Mouse (Mus musculus) layer of hippocampus, adult 11-12 months (tissue): ENCODE results near the gene Gal3st2b.
"Not testable (repeated sequence)": the region's sequence is repeated elsewhere in the genome, so short reads cannot be mapped to it uniquely, and the experiment has no call there.

Source experiments
- DNase-seq: peaks from one replicate; pipeline ENCODE4 v3.0.0; 2022; ENCODE audit warnings: low spot score

The Gal3st2b gene

DNA sequence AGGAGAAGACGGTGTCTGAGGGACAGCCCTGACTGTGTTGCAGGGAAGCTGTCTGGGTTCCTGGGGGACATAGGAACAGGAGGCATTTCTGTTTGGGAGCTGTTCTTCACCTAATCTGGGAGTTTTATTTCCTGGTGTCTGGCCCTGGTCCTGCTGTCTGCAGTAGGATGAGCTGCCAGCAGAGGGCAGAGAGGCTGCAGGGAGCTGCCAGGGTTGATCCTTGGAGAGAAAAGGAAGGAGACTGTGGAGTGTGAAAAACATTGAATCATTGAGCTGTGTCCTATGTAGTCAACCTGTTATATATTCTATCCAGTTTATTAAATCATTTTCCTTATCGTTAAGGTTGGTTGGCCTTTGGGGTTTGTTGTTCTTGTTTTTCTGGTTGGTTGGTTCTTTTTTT is 62.8 kb downstream of the Gal3st2b start:
- DNase-seq, result not testable (repeated sequence)

DNA sequence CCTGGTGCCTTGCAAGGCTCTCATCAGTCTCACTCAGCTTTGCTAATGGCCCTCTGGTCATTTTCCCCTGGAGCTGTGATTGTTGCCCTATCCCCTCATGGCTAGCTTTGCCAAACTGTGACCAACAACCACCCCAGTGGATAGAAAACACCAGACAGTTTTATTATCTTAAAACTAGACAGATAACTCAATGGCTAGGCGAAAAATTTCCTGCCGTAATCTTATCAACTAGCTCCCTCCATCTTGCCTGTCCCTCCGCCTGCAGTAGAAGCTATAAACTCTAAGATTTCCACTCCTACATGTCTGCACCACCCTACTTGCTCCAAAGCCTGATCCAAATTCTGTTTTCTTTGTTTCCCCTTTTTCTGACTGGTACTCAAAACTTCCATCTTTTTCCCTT is 68.1 kb downstream of the Gal3st2b start:
- DNase-seq, result no peak

DNA sequence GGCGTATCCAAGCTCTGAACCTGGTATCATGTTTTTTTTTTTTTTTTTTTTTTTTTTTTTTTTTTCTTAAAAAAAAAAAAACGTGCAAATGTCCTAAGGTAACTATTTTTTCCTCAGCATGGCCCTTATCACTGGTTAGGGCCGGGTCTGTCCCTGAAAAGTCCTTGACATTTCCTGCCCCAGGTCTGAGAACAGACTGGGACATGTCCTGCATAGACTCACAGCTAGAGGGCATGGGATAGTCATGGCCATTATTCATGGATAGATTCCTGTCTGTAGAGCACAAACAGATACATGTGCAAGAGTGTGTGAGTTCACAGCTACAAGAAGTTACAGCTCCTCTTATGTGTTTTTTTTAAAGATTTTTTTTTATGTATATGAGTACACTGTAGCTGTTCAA is 70.7 kb downstream of the Gal3st2b start:
- DNase-seq, result no peak

DNA sequence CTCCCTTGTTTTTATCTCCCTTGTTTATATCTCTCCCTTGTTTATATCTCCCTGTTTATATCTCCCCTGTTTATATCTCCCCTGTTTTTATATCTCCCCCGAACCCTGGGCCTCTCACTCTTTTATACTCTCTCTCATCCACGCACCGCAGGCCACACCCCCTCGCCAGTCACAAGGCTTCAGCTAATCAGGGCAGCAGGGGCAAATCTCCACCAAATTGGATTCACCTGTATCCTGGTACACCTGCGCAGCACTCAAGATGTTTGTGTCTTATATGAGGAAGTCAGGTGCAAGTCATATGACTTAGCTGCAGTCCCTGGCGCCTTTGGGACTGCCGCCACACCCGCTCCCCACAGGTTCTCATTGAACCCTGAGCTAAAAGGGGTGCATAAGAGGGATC is 72.1 kb downstream of the Gal3st2b start, which contains the start of gene Gal3st2c:
Gene Gal3st2c, plus strand, starts transcription at position 301 of the 400 bp plus-strand sequence.
- DNase-seq, result not testable (repeated sequence)

DNA sequence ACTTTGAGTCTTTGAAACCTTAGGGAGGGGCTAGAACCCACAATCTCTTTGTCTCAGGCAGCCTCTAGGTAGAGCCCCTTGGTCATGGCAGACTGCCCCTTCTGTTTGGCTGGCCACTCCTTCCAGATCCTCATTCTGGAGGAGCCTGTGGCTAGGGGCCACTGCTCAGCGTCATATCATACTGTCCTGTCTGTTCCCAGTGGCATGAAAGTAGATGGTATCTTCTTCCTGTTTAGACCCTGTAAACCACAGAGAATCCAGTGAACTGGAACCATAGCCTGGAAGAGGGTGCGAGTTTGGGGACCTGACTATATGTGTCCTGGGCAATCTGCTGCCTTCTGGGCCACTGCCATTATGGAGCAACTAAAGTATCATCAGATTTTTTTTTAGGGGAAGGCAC is 73.0 kb downstream of the Gal3st2b start:
- DNase-seq, result not testable (repeated sequence)

DNA sequence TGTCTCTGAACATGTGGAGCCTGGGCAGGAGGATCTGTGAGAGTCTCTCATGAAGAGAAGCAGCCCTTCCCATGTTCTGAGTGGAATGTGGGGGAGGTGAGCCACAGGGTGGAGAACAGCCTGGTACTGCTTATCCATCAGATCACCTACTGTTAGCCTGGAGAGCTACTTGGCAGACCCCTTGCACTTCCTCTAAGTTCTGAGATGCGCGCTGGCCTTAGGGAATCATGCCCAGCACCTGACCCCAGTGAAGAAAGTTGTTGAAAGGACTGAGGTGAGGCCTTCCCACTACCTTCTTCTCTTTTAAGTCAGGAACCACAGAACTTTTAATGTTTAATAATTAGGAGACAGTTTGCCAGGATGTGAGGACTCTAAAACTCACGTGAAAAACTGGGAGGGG is 73.4 kb downstream of the Gal3st2b start:
- DNase-seq, result not testable (repeated sequence)
